Mouse (Mus musculus) right cerebral cortex, adult 2 months (tissue): ENCODE measurements around the gene Plscr3.

ENCODE experiments used
- DNase-seq, 2 experiments: peaks; one replicate each; pipeline ENCODE4 v3.0.0; 2021 to 2022; ENCODE audit warnings: low spot score in 2 of 2

The Plscr3 gene

GRCm38 (mm10) chr11:69846198-69846680 is at the start of gene Plscr3:
Gene Plscr3 (plus strand): TSS chr11:69846376.
- DNase-seq = peak; percentile 80 to 90

GRCm38 (mm10) chr11:69797924-69798323 is 48.3 kb upstream of the Plscr3 start:
- DNase-seq = no peak

DNA sequence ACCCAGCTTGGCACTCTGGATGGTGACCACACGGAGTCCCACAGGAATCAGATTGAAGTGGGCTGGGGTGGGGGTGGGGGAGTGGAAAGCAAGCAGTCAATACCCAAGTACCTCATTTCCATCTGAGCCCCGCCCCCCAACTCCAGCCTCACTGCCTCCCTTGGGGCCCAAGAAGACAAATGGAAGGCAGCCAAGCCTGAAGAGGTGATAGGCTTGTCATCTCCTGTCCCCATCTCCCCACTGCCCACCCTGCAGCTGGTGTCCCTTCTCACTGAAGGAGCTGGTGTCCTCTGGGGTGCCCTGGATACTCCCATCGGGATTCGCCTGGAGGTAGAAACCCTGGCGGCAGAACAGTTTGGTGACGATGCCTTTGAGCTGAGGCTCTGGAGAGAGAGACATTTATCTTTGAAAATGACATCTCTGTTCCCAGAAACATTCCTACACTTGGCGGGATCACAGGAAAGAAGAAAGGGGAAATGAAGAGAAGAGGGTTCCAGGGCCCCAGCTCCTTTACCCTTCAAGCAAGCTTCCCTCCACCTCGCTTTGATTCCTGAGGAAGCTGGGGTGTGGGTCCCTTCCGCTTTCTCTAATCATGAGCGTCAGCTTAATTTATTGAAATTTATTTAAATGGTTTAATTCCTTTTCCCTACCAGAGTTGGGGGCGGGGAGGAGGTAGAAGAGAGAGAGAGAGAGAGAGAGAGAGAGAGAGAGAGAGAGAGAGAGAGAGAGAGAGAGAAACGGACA is 46.6 kb upstream of the Plscr3 start:
- DNase-seq = no peak

GRCm38 (mm10) chr11:69800138-69800391 is 46.1 kb upstream of the Plscr3 start:
- DNase-seq = no peak

DNA sequence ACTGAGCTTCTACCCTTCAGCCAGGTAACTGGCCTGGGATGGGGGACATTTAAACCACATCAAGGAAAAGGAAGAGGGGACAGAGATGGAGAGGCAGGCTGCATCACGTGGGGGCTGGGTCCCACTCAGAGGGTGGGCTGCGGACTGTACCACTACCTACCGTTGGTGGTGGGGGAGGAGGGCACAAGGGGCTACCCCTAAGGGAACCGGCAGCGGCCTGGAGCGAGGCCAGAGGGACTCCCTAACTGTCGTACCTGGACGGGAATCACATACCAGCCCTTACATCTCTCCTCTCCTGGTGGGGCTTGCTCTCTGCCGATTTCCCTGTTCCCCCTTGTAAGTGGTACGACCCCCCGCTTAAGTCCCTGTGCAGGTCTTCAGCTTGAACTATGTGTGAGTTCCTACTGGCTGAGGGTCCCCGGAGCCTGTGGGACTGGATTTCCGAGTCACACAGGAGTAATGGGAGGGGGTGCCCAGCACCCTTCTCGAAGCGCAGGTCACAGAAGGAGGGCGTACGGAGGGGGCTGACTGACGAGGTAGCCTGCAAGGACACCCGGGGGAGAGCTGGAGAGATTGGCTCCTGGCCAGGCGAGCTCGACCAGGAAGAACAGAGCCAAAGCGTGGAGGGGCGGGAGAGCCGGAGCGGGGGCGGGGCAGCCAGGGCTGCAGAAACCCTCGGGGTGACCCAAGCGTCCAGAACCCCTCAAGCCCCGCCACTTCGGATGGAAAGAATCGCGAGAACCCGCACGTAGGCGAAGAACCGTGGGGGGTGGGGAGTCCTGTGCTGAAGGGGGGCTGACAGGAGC is 45.6 kb upstream of the Plscr3 start:
- no peak for DNase-seq

DNA sequence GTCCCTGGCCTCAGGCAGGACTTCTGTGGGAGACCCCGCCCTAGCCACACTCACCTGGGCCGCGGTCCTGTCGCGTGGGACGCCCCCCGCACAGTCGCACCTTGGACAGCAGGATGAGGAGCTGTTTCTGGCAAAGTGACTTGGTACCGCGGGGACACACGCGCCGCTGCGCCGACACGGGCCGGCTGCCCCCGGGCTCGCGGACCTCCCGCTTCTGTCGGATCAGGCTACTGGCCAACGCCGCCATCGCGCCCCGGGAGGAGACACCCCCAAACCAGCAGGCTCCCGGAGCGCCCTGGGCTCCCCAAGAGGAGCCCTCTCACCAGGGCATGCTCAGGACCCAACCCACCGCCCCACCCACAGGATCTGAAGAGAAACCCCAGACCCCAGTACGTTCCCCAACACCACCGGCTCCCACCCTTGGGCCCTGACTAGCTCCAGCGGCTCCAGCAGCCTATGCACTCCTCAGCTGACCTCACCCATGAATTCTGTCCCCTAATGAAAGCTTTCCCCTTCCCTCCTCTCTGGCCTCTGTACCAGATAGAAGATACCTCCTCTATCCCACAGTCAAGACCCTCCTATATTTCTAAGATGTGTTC is 44.7 kb upstream of the Plscr3 start, which contains the start of gene Fgf11:
Fgf11 (minus strand) TSS at position 479 of the 599 bp plus-strand sequence.
- DNase-seq = no peak

DNA sequence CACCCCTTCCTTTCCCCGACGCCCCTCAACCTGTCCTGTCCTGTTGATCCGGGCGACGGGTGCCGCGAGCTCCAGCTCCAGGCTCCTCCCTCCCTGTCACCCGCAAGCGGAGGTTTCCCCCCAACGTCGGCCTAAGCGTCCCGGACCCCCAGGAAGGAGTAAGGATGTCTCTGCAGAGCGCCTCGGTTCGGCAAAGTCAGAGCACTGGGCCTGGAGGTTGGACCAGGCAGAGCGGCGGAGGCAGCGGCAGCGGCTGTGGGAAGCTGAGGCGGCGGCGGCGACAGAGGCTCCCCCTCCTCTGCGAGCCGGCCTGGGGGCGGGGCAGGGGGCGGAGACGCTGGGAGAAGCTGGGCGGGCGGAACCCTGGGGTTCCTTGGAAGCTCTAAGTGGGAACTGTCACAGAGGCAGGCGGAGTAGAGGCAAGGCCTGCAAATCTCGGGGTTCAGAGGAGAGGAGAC is 43.5 kb upstream of the Plscr3 start:
- peak; percentile 75 to 78 for DNase-seq

DNA sequence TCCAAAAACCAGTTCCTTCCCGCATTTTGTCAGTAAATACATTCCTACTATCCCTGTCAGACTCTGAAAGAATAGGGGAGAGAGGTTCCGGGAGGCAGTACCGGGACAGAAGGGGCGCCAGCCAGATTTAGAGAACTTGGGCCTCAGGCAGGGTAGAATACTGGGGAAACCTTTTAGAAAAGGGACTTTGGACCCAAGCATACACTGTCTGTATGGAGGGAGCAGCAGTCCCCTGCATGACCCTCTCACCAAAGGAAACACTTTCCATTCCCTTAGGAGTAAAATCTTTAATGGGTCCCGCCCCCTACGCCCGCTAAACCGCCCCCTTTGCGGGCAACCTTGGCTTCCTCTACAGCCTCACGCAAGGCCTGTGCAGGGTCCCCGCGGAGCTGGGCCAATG is 42.8 kb upstream of the Plscr3 start:
- DNase-seq = no peak

GRCm38 (mm10) chr11:69803786-69804651 is 42.2 kb upstream of the Plscr3 start:
- peak; percentile 60 to 69 for DNase-seq

DNA sequence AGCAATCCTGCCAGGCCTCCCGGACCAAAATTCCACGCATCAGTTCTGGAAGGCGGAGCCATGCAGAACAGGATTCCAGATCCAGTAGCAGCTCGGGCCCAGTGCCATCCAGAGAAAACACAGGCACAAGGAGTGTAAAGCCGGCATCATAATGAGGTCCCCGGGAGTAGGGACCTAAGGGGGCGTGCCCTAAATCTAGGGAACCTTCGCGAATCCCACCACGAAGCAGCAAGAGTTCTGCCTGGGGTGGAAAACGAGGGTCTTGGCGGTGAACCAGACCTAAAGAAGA is 41.6 kb upstream of the Plscr3 start:
- no peak for DNase-seq

- no peak for DNase-seq
Measured at GRCm38 (mm10) chr11:69804972-69805909, 40.9 kb upstream of the Plscr3 start, which contains the start of gene Tmem102. Gene Tmem102 (minus strand): TSS chr11:69805624.

- DNase-seq = no peak
Measured at GRCm38 (mm10) chr11:69806378-69806777, 39.8 kb upstream of the Plscr3 start.

DNA sequence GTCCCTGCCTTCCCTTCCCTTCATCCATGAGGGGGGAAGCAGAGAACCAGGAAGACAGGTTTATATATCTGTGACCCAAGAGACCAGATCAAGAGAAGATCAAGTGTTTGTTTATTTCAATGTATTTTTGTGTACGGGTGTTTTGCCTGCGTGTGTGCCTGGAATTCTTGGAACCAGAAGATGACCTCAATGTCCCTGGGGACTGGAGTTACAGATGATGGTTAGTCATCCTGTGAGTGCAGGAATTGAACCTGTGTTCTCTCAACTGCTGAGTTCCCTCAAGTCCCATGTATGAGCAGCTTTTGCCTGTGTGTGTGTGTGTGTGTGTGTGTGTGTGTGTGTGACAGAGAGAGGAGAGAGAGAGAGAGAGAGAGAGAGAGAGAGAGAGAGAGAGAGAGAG is 38.5 kb upstream of the Plscr3 start:
- no peak for DNase-seq

GRCm38 (mm10) chr11:69810280-69810679 is 35.9 kb upstream of the Plscr3 start:
- DNase-seq = no peak

DNA sequence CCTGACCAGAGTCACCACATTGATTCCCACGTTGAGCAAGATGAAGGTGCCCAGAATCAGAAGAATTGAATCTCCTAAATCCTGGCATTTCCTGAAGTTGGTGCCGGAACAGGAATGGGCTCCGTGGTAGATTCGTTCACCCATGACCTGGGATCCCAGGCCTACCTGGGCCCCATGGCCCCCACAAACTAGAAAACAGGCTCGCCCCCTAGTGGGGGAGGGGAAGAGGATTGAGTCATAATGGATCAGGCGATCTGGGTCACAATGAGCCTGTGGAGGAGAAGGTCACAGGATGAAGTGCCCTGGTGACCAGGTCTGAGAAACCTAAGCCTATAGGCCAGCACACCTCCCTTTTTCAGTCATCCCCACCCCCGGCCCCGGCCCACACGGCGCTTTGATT is 31.0 kb upstream of the Plscr3 start, which contains the start of gene Gm39566:
Gm39566 (minus strand) TSS at position 144 of the 400 bp plus-strand sequence.
- no peak for DNase-seq

GRCm38 (mm10) chr11:69816520-69816919 is 29.7 kb upstream of the Plscr3 start:
- DNase-seq = no peak

DNA sequence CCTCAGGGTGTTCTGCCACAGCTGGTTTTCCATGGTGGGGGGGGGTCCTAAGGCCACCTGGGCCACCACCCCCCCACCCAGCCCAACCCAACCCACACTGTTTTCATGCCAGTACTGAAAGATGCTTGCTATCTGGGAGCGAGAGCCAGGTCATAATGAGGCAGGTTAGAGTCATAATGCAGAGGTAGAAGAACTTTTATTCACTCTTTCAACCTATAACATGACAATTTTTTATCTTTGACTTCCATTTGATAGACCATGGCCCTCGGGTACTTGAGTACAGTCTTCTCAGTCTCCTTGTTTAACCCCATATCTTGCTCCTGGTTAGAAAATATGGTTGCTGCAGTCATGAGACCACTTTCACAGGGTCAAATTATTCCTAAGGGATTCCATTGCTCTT is 27.8 kb upstream of the Plscr3 start, which contains the start of gene Spem2:
Spem2 (minus strand) TSS at position 101 of the 400 bp plus-strand sequence.
- no peak for DNase-seq

- DNase-seq = no peak
Measured at GRCm38 (mm10) chr11:69818871-69819270, 27.3 kb upstream of the Plscr3 start.

- DNase-seq = no peak
Measured at GRCm38 (mm10) chr11:69822080-69822479, 24.1 kb upstream of the Plscr3 start, which contains the start of gene Spem1. Gene Spem1 (minus strand): TSS chr11:69822180.

GRCm38 (mm10) chr11:69823456-69823855 is 22.7 kb upstream of the Plscr3 start:
- no peak for DNase-seq
